Mouse (Mus musculus): ENCODE data around the gene Ddx46. TPM values are rescaled to one million over a fixed set of nuclear protein-coding genes. Genes with fewer than 3 reads are reported as not detected.

Gene Ddx46
- polyA plus RNA-seq, 1 experiment from 2014 or later = 38.8 TPM

Other genes starting within 250 kb of the Ddx46 start
- gene Slc34a1, start 236.8 kb upstream of the Ddx46 start, polyA plus RNA-seq (2015; fragmentation: Nextera tagmentation; extraction: Ambion mirVana) = 0.06 TPM in 1 of 2 replicates, not detected in the other
- 0.29 TPM in 1 of 2 replicates, not detected in the other for gene Pfn3, start 219.8 kb upstream of the Ddx46 start, polyA plus RNA-seq (2015; fragmentation: Nextera tagmentation; extraction: Ambion mirVana)
- gene F12, start 208.2 kb upstream of the Ddx46 start, polyA plus RNA-seq (2015; fragmentation: Nextera tagmentation; extraction: Ambion mirVana) = 0.08 and 0.51 TPM in 2 replicates
- 48.1 and 50.1 TPM in 2 replicates for gene Grk6, start 190.0 kb upstream of the Ddx46 start, polyA plus RNA-seq (2015; fragmentation: Nextera tagmentation; extraction: Ambion mirVana)
- gene Prr7, start 170.8 kb upstream of the Ddx46 start, polyA plus RNA-seq (2015; fragmentation: Nextera tagmentation; extraction: Ambion mirVana) = 0.79 and 0.87 TPM in 2 replicates
- gene Dbn1, start 146.9 kb upstream of the Ddx46 start, polyA plus RNA-seq (2015; fragmentation: Nextera tagmentation; extraction: Ambion mirVana) = 297 and 304 TPM in 2 replicates
- gene Pdlim7, start 121.4 kb upstream of the Ddx46 start, polyA plus RNA-seq (2015; fragmentation: Nextera tagmentation; extraction: Ambion mirVana) = 175 and 181 TPM in 2 replicates
- 2.3 and 2.9 TPM in 2 replicates for gene Dok3, start 105.7 kb upstream of the Ddx46 start, polyA plus RNA-seq (2015; fragmentation: Nextera tagmentation; extraction: Ambion mirVana)
- gene Ddx41, start 98.4 kb upstream of the Ddx46 start, polyA plus RNA-seq (2015; fragmentation: Nextera tagmentation; extraction: Ambion mirVana) = 71.4 and 73.4 TPM in 2 replicates
- 50.7 and 52.8 TPM in 2 replicates for gene Fam193b, start 63.9 kb upstream of the Ddx46 start, polyA plus RNA-seq (2015; fragmentation: Nextera tagmentation; extraction: Ambion mirVana)
- 166 and 175 TPM in 2 replicates for gene Tmed9, start 61.3 kb upstream of the Ddx46 start, polyA plus RNA-seq (2015; fragmentation: Nextera tagmentation; extraction: Ambion mirVana)
- gene B4galt7, start 35.1 kb upstream of the Ddx46 start, polyA plus RNA-seq (2015; fragmentation: Nextera tagmentation; extraction: Ambion mirVana) = 34.8 and 37.3 TPM in 2 replicates
- gene Caml, start 12.0 kb upstream of the Ddx46 start, polyA plus RNA-seq (2015; fragmentation: Nextera tagmentation; extraction: Ambion mirVana) = 71.8 and 77.7 TPM in 2 replicates
- 65.9 and 66.4 TPM in 2 replicates for gene B230219D22Rik, start 58.1 kb downstream of the Ddx46 start, polyA plus RNA-seq (2015; fragmentation: Nextera tagmentation; extraction: Ambion mirVana)
- gene Txndc15, start 79.6 kb downstream of the Ddx46 start, polyA plus RNA-seq (2015; fragmentation: Nextera tagmentation; extraction: Ambion mirVana) = 109 and 113 TPM in 2 replicates
- 40.2 and 49.8 TPM in 2 replicates for gene Pcbd2, start 92.3 kb downstream of the Ddx46 start, polyA plus RNA-seq (2015; fragmentation: Nextera tagmentation; extraction: Ambion mirVana)
- 0.14 TPM in 1 of 2 replicates, not detected in the other for gene Catsper3, start 149.5 kb downstream of the Ddx46 start, polyA plus RNA-seq (2015; fragmentation: Nextera tagmentation; extraction: Ambion mirVana)
- gene Pitx1, start 201.2 kb downstream of the Ddx46 start, polyA plus RNA-seq (2015; fragmentation: Nextera tagmentation; extraction: Ambion mirVana) = 88.9 and 109 TPM in 2 replicates